Mouse (Mus musculus): ENCODE measurements around the gene Phf21a. TPM values are rescaled to one million over a fixed set of nuclear protein-coding genes. Genes with fewer than 3 reads are reported as not detected.

Gene Phf21a
- polyA plus RNA-seq, 1 experiment = 7.1 TPM

- TF ChIP-seq GATA1 (IDR thresholded peaks at IDR 0.05; ENCODE audit: low read length) = no peak
Measured at GRCm38 (mm10) chr2:92382759-92383158, 289.8 kb downstream of the Phf21a start.

GRCm38 (mm10) chr2:92384101-92384500, 291.2 kb downstream of the Phf21a start:
- TF ChIP-seq GATA1 (IDR thresholded peaks at IDR 0.05; ENCODE audit: low read length) = no peak

GRCm38 (mm10) chr2:92385113-92386051, 292.5 kb downstream of the Phf21a start:
- no peak for TF ChIP-seq GATA1 (IDR thresholded peaks at IDR 0.05; ENCODE audit: low read length)

- TF ChIP-seq GATA1 (IDR thresholded peaks at IDR 0.05; ENCODE audit: low read length) = no peak
Measured at GRCm38 (mm10) chr2:92386821-92387570, 294.1 kb downstream of the Phf21a start.

GRCm38 (mm10) chr2:92387646-92388045, 294.7 kb downstream of the Phf21a start:
- no peak for TF ChIP-seq GATA1 (IDR thresholded peaks at IDR 0.05; ENCODE audit: low read length)

GRCm38 (mm10) chr2:92388081-92388517, 295.2 kb downstream of the Phf21a start:
- TF ChIP-seq GATA1 (IDR thresholded peaks at IDR 0.05; ENCODE audit: low read length) = no peak

GRCm38 (mm10) chr2:92388891-92389641, 296.1 kb downstream of the Phf21a start:
- TF ChIP-seq GATA1 (IDR thresholded peaks at IDR 0.05; ENCODE audit: low read length) = no peak

- no peak for TF ChIP-seq GATA1 (IDR thresholded peaks at IDR 0.05; ENCODE audit: low read length)
Measured at GRCm38 (mm10) chr2:92389645-92390044, 296.7 kb downstream of the Phf21a start.

GRCm38 (mm10) chr2:92390206-92390930, 297.5 kb downstream of the Phf21a start:
- no peak for TF ChIP-seq GATA1 (IDR thresholded peaks at IDR 0.05; ENCODE audit: low read length)

GRCm38 (mm10) chr2:92391116-92391515, 298.2 kb downstream of the Phf21a start:
- no peak for TF ChIP-seq GATA1 (IDR thresholded peaks at IDR 0.05; ENCODE audit: low read length)

- no peak for TF ChIP-seq GATA1 (IDR thresholded peaks at IDR 0.05; ENCODE audit: low read length)
Measured at GRCm38 (mm10) chr2:92391703-92392317, 298.9 kb downstream of the Phf21a start.

- no peak for TF ChIP-seq GATA1 (IDR thresholded peaks at IDR 0.05; ENCODE audit: low read length)
Measured at GRCm38 (mm10) chr2:92392318-92393264, 299.7 kb downstream of the Phf21a start.

GRCm38 (mm10) chr2:92395535-92395934, 302.6 kb downstream of the Phf21a start:
- no peak for TF ChIP-seq GATA1 (IDR thresholded peaks at IDR 0.05; ENCODE audit: low read length)
